Mouse (Mus musculus) urinary bladder, postnatal 14 days (tissue): ENCODE data around the gene Csde1.

Source experiments
- DNase-seq: peaks from one replicate; pipeline ENCODE4 v3.0.0; 2021; ENCODE audit warnings: low spot score

Csde1 gene

DNA sequence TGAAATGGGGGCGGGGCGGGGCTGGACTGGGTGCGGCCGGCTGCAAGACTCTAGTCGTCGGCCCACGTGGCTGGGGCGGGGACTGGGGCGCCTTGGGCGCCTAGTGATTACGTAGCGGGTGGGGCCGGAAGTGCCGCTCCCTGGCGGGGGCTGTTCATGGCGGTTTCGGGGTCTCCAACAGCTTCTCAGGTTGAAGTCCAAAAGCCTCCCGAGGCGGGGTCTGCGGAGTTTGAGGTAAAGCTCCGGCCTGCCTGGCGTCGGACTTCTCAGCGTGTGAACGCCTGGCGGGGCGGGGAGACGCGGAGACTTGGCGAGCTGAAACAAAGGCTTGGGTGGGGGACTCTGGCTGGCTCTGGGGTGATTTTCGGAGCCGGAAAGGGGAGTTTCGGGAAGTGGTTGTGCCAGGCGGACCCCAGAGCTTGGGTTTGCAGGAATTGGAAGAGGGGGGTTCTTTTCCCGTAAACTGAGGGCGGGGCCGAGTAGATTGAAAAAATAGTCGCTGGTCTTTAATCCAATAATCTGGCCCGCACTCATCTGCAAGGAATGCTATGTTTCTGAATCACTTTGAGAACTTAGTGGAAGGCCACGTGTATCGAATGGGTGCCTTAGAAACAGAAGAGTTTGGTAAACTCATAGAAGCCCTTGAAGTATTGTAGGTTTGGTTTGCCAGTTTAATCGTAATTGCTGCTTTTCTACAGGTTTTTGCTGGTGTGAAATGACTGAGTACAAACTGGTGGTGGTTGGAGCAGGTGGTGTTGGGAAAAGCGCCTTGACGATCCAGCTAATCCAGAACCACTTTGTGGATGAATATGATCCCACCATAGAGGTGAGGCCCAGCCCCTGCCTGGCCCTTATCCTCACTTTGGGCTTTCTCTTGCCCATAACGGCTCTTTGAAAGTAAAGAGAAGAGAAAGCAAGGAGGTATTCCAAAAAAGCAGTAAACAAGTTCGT lies 38.3 kb downstream of the Csde1 start, which contains the start of gene Nras:
Nras (plus strand) TSS at position 79 of the 951 bp plus-strand sequence.
- DNase-seq, result peak; percentile 96

DNA sequence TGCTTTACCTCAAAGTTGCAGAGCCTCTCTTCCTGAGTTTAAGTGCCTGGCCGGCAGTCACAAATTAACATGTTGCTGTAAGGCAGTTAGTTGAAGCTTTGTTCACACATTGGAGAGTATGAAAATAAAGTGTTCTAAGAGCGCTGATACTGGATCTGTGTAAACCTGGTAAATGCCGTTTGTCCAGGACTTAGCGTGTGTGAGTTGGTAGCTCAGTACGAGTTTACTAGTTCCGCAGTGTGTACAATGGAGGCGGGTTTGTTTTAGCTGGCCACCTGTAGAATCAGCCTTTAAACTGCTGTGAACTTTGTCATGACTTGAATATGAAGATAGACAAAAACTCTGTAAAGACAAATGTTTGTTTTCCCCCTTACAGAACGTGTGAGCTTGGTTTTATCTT lies 46.7 kb downstream of the Csde1 start:
- no peak for DNase-seq

DNA sequence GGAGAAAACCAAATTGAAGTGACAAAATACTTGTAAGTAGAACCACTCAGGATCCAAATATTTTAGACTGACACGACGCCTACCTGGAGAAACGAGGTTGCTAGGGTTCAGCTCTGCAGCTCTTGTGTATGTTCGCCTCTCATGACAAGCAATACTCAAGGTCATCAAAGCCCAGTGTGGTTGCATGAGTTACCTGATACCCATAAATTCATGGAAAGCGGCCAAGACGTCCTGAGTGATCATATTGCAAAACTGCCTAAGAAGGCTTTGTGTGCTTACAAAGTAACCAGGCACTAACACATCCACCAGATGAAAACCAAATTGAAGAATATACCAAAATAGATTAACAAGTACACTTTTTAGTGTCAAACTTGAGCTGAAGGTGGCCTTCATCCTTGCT lies 48.7 kb downstream of the Csde1 start:
- no peak for DNase-seq

DNA sequence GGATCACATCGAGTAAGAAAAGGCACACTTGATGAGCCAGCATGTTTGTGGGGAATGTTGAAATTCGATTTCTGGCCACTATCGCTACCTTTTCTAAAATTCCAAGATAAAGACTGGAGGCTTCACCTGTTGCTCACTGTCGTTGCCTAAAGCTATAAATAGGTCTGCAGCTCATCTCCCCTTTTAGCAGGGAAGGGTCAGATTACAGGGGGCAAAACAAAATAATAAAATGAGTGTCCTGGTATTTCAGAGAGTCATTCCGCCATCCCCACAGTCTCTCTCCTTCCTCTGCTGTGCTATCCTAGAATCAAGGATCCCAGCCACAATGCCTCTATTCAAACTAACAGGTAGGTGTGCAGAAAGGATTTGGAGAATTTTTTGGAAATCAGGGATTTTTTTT lies 53.5 kb downstream of the Csde1 start, which contains the start of gene Ampd1:
Ampd1 (plus strand) TSS at position 244 of the 400 bp plus-strand sequence.
- no peak for DNase-seq

DNA sequence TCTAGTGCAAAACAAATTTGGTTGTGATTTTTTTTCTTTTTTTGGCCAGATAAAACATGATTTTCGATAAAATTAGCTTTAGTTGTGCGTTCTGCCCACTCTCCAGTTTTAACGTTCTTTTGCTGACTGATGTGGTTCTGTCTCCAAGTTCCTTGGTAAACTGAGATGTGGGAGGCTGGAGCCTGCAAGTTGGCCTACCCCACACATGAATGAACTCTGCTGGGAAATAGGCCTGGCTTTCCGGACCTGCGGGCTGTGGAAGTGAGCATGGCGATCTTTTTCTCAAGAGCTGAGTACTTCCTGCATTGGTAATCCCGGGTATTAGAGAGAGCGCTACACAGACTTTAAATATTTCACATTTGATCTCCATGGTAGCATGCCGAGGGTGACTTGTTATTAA lies 55.6 kb downstream of the Csde1 start:
- no peak for DNase-seq

DNA sequence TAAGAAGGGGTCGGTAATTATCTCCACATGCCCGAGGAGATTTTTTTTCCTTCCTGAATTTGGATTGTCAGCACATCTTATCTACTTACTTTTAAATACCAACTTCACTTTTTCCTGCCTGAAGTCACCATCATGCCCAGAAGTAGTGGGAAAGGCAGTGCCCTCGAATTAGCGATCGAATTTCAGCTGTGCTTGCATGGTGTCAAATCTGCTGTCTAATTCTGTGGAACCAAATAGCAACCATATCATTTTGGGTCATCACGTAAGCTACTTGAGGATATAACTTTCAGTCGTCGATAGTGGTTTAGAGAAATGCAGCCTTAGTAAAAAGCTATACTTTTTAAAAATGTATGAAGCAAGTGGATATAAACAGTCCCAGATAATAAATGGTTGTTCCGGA lies 56.2 kb downstream of the Csde1 start:
- DNase-seq, result no peak

DNA sequence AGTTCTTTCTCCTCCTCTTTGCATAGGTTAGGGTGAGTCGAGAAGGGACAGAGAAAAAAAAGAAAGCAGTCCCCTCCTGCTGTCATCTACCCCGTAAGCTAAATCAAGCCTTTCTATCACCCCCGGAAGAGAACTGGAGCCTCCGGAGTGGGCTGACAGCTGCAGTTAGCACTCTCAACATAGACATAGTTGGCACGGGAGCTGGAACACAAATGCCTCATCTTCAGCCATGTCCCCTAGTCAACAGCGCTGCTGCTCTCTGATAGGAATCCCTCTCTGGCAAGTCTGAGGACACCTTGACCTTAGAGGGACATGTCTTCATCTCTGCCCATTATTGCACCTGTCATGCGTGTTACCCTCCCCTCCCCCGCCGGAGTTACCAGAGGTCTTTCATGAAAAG lies 59.1 kb downstream of the Csde1 start:
- no peak for DNase-seq

DNA sequence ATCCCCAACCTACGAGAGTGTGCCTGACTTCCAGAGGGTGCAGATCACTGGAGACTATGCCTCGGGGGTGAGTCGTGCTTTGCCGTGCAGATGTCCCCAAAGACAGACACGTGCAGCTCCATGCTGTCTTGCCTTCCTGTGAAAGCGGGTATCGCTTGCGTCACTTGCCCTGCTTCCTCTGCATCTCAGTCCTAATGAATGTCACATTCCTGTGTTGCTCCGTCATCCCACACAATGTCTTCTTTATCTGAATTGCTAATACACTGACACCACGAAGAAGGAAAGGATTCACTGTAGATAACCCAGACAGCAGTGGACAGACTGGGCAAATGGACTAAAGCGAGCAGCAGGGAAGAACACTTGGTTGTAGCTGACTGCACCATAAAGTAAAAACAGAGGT lies 60.8 kb downstream of the Csde1 start:
- DNase-seq, result no peak

DNA sequence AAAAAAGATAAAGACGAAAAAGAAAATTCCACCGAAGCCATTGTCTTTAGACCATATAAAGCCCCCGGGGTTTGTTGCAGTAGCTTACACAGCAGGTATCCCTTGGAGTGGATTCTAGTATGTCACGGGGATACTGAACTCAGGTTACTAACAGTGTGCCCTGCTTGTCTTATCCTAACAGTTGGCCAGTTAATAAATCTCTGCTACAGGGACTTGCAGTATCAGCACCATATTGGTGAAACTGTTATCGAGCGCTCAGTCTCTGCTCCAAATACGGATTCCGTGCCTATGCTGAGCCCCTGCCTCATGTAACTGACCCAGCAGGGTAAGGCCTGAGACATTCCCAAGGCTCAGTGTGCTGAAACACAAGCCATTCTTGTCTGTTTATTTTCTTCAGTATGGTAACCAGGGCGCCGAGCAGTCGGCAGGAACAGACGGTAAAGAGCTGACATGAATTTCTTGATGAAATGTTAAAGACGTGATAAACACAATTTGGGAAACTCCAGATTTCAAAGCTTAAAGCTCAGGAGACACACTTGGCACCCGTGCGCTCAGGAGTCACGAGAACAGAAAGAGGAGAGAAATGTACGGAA lies 61.7 kb downstream of the Csde1 start:
- DNase-seq, result no peak

DNA sequence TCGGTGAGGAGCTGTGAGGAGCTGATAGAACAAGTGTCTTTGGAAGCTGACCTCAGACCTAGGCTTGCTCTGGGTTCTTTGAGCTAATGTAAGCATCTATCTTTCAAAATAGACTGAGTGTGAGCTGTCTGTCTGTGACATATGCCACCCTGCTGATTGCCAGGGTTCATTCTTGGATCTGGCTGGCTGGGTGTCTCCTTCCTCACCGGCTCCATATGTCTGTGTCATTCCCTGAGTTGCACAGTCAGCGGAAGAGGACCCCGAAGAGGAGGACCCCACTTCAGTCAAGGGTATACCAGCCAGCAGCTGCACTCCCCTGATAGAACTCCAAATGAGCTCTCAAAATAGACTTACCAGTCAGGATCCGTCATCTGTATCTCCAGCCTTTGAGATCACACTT lies 62.5 kb downstream of the Csde1 start:
- DNase-seq, result no peak

DNA sequence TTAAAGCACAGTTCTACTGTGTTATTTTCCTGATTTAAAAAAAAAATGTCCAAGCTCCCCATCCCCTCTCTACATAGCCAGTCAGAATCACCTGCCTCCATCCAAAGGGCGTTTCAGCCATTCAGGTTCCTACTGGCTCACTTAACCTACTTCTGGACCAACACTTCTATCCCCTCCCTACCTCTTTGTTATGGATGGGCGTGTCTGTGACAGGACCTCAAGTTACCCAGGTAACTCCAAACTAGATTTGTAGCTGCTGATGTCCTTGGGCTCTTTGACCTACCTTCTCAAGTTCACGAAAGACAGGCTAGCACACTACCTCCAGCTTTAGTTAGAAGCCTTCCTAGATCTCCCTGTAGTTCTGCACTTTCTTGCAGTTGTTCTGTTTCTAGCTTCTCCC lies 65.8 kb downstream of the Csde1 start:
- DNase-seq, result no peak

DNA sequence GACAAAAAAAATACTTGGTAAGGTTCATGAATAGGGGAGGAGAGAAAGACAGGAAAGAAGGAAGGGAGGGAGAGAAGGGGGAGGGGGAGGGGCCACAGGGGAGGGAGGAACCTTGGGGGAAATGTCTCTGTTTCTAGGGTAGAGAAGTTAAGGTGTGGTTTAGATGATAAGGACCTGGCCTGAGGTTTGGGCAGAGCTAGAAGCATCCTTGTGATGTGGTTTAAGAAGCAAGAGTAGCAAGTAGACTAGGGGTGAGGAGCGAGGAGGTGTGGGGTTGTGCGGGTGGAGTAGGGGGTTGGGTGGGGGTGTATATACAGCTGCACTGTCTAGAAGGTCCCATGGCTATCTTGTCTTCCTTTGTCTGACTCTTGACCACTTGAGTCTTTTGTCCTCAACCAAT lies 71.5 kb downstream of the Csde1 start:
- DNase-seq, result no peak

DNA sequence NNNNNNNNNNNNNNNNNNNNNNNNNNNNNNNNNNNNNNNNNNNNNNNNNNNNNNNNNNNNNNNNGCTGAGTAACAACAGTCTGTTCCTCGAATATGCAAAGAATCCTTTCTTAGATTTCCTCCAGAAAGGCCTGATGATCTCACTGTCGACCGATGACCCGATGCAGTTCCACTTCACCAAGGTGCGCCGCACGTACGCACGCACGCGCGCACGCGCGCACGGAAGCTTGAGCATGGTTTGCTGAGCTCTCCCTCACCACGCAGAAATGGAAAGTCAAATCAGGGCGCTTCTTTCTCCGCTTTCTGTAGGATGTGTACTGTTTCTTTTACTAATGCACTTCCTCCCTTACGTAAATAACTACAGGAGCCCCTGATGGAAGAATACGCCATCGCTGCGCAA lies 78.4 kb downstream of the Csde1 start:
- no peak for DNase-seq

DNA sequence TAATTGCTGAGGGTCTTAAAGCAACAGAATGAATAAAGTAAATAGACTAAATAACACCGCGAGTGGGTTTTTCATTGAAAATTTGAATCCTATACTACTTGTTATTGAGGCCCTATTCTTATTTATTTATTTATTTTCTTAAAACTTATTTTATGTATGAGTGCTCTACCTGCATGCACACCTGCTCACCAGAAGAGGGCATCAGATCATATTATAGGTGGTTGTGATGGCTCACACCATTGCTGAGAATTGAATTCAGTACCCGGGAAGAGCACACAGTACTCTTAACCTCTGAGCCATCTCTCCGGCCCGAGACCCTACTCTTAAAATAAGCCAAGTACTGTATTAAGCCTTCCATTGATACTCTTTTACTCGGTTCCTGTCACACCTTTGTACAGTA lies 79.4 kb downstream of the Csde1 start:
- DNase-seq, result no peak

DNA sequence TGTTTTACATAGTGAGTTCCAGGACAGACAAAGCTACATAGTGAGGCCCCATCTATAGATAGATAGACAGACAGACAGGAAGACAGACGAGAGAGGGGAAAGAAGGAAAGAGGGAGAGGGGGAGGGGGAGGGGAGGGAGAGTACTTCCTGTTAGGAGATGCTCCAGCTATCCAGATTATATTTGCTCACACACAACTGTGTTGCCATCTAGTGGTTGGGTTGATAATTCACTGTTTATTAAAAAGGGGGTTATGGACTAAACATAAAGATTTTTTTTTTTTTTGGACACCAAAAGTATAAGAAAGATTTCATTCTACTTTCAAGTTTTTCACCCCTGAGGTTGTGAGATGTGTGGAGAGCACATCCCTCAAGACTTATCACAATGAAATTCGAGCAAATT lies 80.5 kb downstream of the Csde1 start:
- DNase-seq, result no peak

DNA sequence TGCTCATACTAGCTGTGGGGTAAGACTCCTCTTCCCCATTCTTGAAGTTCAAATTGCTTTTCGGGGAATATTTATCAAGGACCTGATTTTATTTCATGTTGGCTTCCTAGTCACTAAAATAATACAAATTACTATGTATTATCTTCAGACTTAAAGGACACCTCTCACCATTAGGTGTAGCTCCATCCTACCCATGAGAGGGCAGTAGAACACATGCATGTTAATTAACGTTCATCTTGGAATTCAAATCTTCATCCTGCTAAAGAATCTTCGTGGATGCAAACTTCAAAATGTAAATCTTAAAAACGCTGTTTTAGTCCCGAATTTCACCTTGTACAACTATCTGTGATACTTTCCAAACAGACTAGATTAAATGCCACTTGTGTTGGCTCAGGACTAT lies 81.0 kb downstream of the Csde1 start:
- DNase-seq, result no peak

DNA sequence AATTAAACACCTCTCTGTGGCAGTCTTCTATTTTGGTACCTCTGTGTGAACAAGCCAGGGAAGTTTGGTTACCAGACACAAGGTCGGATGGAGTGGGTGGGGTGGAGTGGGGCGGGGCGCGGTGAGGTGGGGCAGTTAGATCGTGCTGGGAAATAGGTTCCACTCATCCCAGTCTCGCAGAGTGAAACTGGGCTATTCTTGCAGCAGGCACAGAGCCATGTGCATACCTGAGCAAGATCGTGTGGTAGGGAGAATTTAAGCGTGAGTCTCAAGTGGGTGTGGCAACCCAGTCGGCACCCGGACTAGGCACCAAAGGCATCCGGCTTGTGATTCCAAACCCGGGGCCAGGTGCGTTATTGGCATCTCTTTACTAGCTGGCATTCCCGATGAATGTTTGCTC lies 81.7 kb downstream of the Csde1 start:
- DNase-seq, result peak; percentile 25

DNA sequence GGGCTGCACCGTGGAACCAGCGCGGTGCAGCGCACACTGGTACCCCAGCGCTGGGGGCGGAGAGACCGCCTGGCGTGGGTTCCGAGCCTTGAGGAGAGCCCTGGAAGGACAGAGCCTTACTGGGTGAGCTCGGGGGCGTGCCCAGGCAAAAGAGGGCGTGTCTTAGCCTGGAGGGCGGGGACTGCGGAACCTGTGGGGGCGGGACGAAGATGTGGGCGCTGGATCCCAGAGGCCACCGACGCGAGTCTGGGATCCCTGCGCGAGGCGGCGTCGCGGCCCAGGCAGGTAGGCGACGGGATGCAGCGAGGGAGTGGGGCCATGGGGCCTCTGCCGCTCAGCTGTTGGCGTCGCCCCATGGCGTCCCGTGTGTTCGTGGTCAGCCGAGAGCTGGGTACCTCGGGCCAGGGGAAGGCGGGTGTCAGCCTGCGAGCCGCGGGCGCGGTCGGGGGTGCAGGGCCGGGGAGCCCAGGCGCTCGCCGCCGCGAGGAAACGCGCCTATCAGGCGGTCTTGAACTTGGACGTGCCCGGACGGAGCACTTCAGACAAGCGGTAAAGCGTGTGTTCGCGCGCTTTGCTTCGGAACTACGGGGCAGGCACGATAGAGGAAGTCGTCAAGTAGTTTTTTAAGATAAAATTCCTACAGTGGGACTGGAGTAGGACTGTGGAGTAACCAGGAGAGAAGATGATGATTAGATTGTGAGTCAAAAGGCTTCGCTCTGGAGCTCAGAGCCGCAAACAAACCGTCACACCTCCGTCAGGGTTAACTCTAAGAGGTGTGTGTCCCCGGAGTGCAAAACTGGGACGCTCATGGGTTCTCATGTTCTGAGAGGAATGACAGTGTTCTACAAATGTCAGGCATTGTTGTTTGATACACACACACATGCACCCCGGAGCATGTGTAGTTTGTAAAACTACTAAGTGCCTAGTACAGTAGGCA lies 82.5 kb downstream of the Csde1 start, which contains the start of gene Dennd2c:
Dennd2c (plus strand) TSS at position 151 of the 937 bp plus-strand sequence.
- DNase-seq, result peak; percentile 98
